Mouse (Mus musculus) forebrain, embryonic 12.5 days (tissue): ENCODE results near the gene Kdf1. TPM values are rescaled to one million over a fixed set of nuclear protein-coding genes. Genes with fewer than 3 reads are reported as not detected.

Source experiments
- ATAC-seq: fragments of 200-750 bp; cut with Nextera tagmentation; 2 replicates; pipeline ENCODE4 v1.8.0; 2017; ENCODE audit warnings: moderate TSS enrichment; ENCODE audit not compliant: low FRiP score
- H3K27ac ChIP-seq: fragments of 300-500 bp; sonication (generic); 2 replicates; pipeline ENCODE4 v1.5.1; 2016; ENCODE audit warnings: mild to moderate bottlenecking
- H3K27me3 ChIP-seq: fragments of 300-500 bp; sonication (generic); 2 replicates; pipeline ENCODE4 v1.6.1; 2016; ENCODE audit warnings: mild to moderate bottlenecking
- H3K36me3 ChIP-seq: fragments of 300-500 bp; sonication (generic); replicated peaks from 2 replicates; pipeline ENCODE4 v1.6.1; 2016; ENCODE audit warnings: mild to moderate bottlenecking
- H3K4me1 ChIP-seq: fragments of 300-500 bp; sonication (generic); 2 replicates; pipeline ENCODE4 v1.6.1; 2016
- H3K4me2 ChIP-seq: fragments of 300-500 bp; sonication (generic); 2 replicates; pipeline ENCODE4 v1.6.1; 2016; ENCODE audit warnings: mild to moderate bottlenecking, moderate library complexity
- H3K4me3 ChIP-seq: fragments of 300-500 bp; sonication (generic); replicated peaks from 2 replicates; pipeline ENCODE4 v1.5.1; 2016; ENCODE audit warnings: mild to moderate bottlenecking
- H3K9ac ChIP-seq: fragments of 300-500 bp; sonication (generic); 2 replicates; pipeline ENCODE4 v1.6.1; 2016; ENCODE audit warnings: mild to moderate bottlenecking
- H3K9me3 ChIP-seq: fragments of 300-500 bp; sonication (generic); 2 replicates; pipeline ENCODE4 v1.6.1; 2016
- WGBS: fragments of 180-500 bp; shearing (Covaris S2); methylation state at CpG from one replicate; pipeline ENCODE4 v1.1.7; 2016; 5-methylcytosine and 5-hydroxymethylcytosine counted together
- polyA plus RNA-seq: library from polyadenylated mRNA; unstranded; fragments of >200 nt; fragmentation: Nextera tagmentation; extraction: Ambion mirVana; gene quantifications from 2 replicates; pipeline ENCODE4 v1.2.1, GENCODE M21; 2016

Gene Kdf1
- polyA plus RNA-seq, 1 experiment from 2014 or later, result 1.4 TPM

GRCm38 (mm10) chr4:133486673-133487357 is 31.9 kb upstream of the Kdf1 start:
- ATAC-seq, result no peak
- Histone ChIP-seq H3K9me3 (no peaks in the 10 kb centered on the region), H3K27me3 (peaks cover 35% of the 10 kb centered on the region), H3K36me3 (no peaks in the 10 kb centered on the region), H3K27ac (no peak overlapping the region), H3K9ac (no peak overlapping the region), H3K4me1 (peaks cover 16% of the 10 kb centered on the region), H3K4me3 (no peak overlapping the region), H3K4me2 (no peak overlapping the region)
- 94% methylated on average over 26 of the region's 26 CpGs for WGBS

- peaks cover 18% of the 10 kb centered on the region for H3K4me1 ChIP-seq
- no peak for ATAC-seq
- no peak overlapping the region for H3K4me2 ChIP-seq
- no peaks in the 10 kb centered on the region for H3K36me3 ChIP-seq
- H3K9ac ChIP-seq, result no peak overlapping the region
- H3K27me3 ChIP-seq, result peaks cover 26% of the 10 kb centered on the region
- H3K4me3 ChIP-seq, result no peak overlapping the region
- WGBS, result 90% methylated on average over 20 of the region's 20 CpGs
- H3K9me3 ChIP-seq, result no peaks in the 10 kb centered on the region
- no peak overlapping the region for H3K27ac ChIP-seq
These were observed 30.0 kb upstream of the Kdf1 start for GRCm38 (mm10) chr4:133488619-133489392.

GRCm38 (mm10) chr4:133489489-133490245 is 29.1 kb upstream of the Kdf1 start:
- no peak for ATAC-seq
- no peaks in the 10 kb centered on the region for H3K9me3 ChIP-seq
- 64% methylated on average over 4 of the region's 4 CpGs for WGBS
- H3K4me1 ChIP-seq, result peaks cover 17% of the 10 kb centered on the region
- peaks cover 26% of the 10 kb centered on the region for H3K27me3 ChIP-seq
- no peak overlapping the region for H3K9ac ChIP-seq
- H3K27ac ChIP-seq, result no peak overlapping the region
- H3K4me3 ChIP-seq, result no peak overlapping the region
- H3K4me2 ChIP-seq, result no peak overlapping the region
- H3K36me3 ChIP-seq, result no peaks in the 10 kb centered on the region

- ATAC-seq, result no peak
- no peaks in the 10 kb centered on the region for H3K9me3 ChIP-seq
- WGBS, result 53% methylated on average over 9 of the region's 10 CpGs
These were observed 27.0 kb upstream of the Kdf1 start for GRCm38 (mm10) chr4:133491800-133492199.

GRCm38 (mm10) chr4:133493895-133494294 is 24.9 kb upstream of the Kdf1 start:
- Histone ChIP-seq H3K36me3 (no peaks in the 10 kb centered on the region), H3K4me1 (peaks cover 35% of the 10 kb centered on the region), H3K27ac (no peak overlapping the region), H3K27me3 (peaks cover 57% of the 10 kb centered on the region), H3K4me2 (peak overlapping the region; percentile 57), H3K9me3 (no peaks in the 10 kb centered on the region), H3K9ac (no peak overlapping the region), H3K4me3 (peak overlapping the region; percentile 29)
- no peak for ATAC-seq
- WGBS, result 27% methylated on average over 9 of the region's 12 CpGs

More at GRCm38 (mm10) chr4:133491800-133492199, 27.0 kb upstream of the Kdf1 start:
- no peaks in the 10 kb centered on the region for H3K36me3 ChIP-seq
- peaks cover 36% of the 10 kb centered on the region for H3K27me3 ChIP-seq
- H3K27ac ChIP-seq, result no peak overlapping the region
- no peak overlapping the region for H3K4me3 ChIP-seq
- H3K4me2 ChIP-seq, result no peak overlapping the region
- peaks cover 17% of the 10 kb centered on the region for H3K4me1 ChIP-seq
- H3K9ac ChIP-seq, result no peak overlapping the region

- H3K27ac ChIP-seq, result no peak overlapping the region
- H3K9me3 ChIP-seq, result no peaks in the 10 kb centered on the region
- H3K4me3 ChIP-seq, result peak overlapping the region; percentile 29
- H3K4me1 ChIP-seq, result peaks cover 34% of the 10 kb centered on the region
- under 1% methylated on average over 12 of the region's 12 CpGs for WGBS
- no peak for ATAC-seq
- no peaks in the 10 kb centered on the region for H3K36me3 ChIP-seq
- H3K4me2 ChIP-seq, result peak overlapping the region; percentile 57
- H3K9ac ChIP-seq, result no peak overlapping the region
- peaks cover 63% of the 10 kb centered on the region for H3K27me3 ChIP-seq
These were observed 24.3 kb upstream of the Kdf1 start for GRCm38 (mm10) chr4:133494432-133494831.

- Histone ChIP-seq H3K9me3 (no peaks in the 10 kb centered on the region), H3K27ac (no peak overlapping the region), H3K36me3 (no peaks in the 10 kb centered on the region), H3K9ac (no peak overlapping the region), H3K4me2 (no peak overlapping the region; the same call in 1 of the 2 replicates), H3K4me1 (peaks cover 30% of the 10 kb centered on the region), H3K4me3 (no peak overlapping the region), H3K27me3 (peaks cover 67% of the 10 kb centered on the region)
- no peak for ATAC-seq
- 67% methylated on average over 4 of the region's 4 CpGs for WGBS
These were observed 23.9 kb upstream of the Kdf1 start for GRCm38 (mm10) chr4:133494867-133495266.

GRCm38 (mm10) chr4:133495711-133496110 is 23.1 kb upstream of the Kdf1 start:
- H3K9ac ChIP-seq, result no peak overlapping the region
- H3K27ac ChIP-seq, result no peak overlapping the region
- H3K4me3 ChIP-seq, result no peak overlapping the region
- no peaks in the 10 kb centered on the region for H3K36me3 ChIP-seq
- no peak for ATAC-seq
- peaks cover 29% of the 10 kb centered on the region for H3K4me1 ChIP-seq
- no peaks in the 10 kb centered on the region for H3K9me3 ChIP-seq
- WGBS, result 38% methylated on average over 7 of the region's 7 CpGs
- peaks cover 76% of the 10 kb centered on the region for H3K27me3 ChIP-seq
- no peak overlapping the region for H3K4me2 ChIP-seq

GRCm38 (mm10) chr4:133496738-133497445 is 21.9 kb upstream of the Kdf1 start:
- peaks cover 26% of the 10 kb centered on the region for H3K4me1 ChIP-seq
- WGBS, result 23% methylated on average over 6 of the region's 6 CpGs
- H3K9me3 ChIP-seq, result no peaks in the 10 kb centered on the region
- no peaks in the 10 kb centered on the region for H3K36me3 ChIP-seq
- H3K4me3 ChIP-seq, result peak overlapping the region; percentile 62
- H3K27me3 ChIP-seq, result peaks cover 87% of the 10 kb centered on the region
- H3K4me2 ChIP-seq, result peak overlapping the region; percentile 100
- ATAC-seq, result no peak
- 0 out of 2 replicates have a peak overlapping the region, but pooled peaks have one; percentile 65 for H3K9ac ChIP-seq
- no peak overlapping the region for H3K27ac ChIP-seq

- under 1% methylated on average over 70 of the region's 70 CpGs for WGBS
- peak; percentile 49 for ATAC-seq
- peak overlapping the region; percentile 62 for H3K4me3 ChIP-seq
- peaks cover 94% of the 10 kb centered on the region for H3K27me3 ChIP-seq
- peaks cover 25% of the 10 kb centered on the region for H3K4me1 ChIP-seq
- peak overlapping the region; percentile 100 for H3K4me2 ChIP-seq
- no peak overlapping the region for H3K27ac ChIP-seq
- peak overlapping the region; percentile 65 for H3K9ac ChIP-seq
- no peaks in the 10 kb centered on the region for H3K36me3 ChIP-seq
- no peaks in the 10 kb centered on the region for H3K9me3 ChIP-seq
These were observed 21.2 kb upstream of the Kdf1 start for GRCm38 (mm10) chr4:133497461-133498159.

GRCm38 (mm10) chr4:133498160-133498724 is 20.5 kb upstream of the Kdf1 start, which contains the start of gene Trnp1:
Gene Trnp1 (minus strand): TSS chr4:133498550.
- peak within 1 kb of the TSS; percentile 62 for H3K4me3 ChIP-seq
- peak within 1 kb of the TSS; percentile 100 for H3K4me2 ChIP-seq
- peak within 1 kb of the TSS; percentile 65 for H3K9ac ChIP-seq
- no peaks in the 10 kb centered on the region for H3K9me3 ChIP-seq
- ATAC-seq, result peak; percentile 85
- peaks cover 94% of the 10 kb centered on the region for H3K27me3 ChIP-seq
- WGBS, result under 1% methylated on average over 44 of the region's 53 CpGs
- no peak within 1 kb of the TSS for H3K27ac ChIP-seq
- no peaks in the 10 kb centered on the region for H3K36me3 ChIP-seq
- H3K4me1 ChIP-seq, result peaks cover 25% of the 10 kb centered on the region
